Mouse (Mus musculus) limb, embryonic 11.5 days (tissue): ENCODE data around the gene 4931428L18Rik. TPM values are rescaled to one million over a fixed set of nuclear protein-coding genes. Genes with fewer than 3 reads are reported as not detected.
A peak's percentile ranks its signal among the peaks of the same experiment; 100 is the strongest.

Experiments used
- ATAC-seq: fragments of 200-750 bp; cut with Nextera tagmentation; 2 replicates; pipeline ENCODE4 v1.8.0; 2017; ENCODE audit warnings: low read depth; ENCODE audit not compliant: insufficient number of reproducible peaks, low FRiP score, low TSS enrichment
- DNase-seq: peaks from one replicate; pipeline ENCODE4 v3.0.0-alpha.2; 2015; ENCODE audit warnings: low spot score
- H3K27ac ChIP-seq: fragments of 300-500 bp; sonication (generic); replicated peaks from 2 replicates; pipeline ENCODE4 v1.5.1; 2014; ENCODE audit warnings: low read depth, mild to moderate bottlenecking, low read length
- H3K27me3 ChIP-seq: fragments of 300-500 bp; sonication (generic); 2 replicates; pipeline ENCODE4 v1.6.1; 2014; ENCODE audit warnings: mild to moderate bottlenecking, low read length, mixed read lengths; ENCODE audit not compliant: control insufficient read depth, insufficient read depth
- H3K36me3 ChIP-seq: fragments of 300-500 bp; sonication (generic); 2 replicates; pipeline ENCODE4 v1.6.1; 2014; ENCODE audit warnings: mild to moderate bottlenecking, low read length, moderate library complexity, mixed read lengths; ENCODE audit not compliant: control insufficient read depth, insufficient read depth
- H3K4me1 ChIP-seq: fragments of 300-500 bp; sonication (generic); 2 replicates; pipeline ENCODE4 v1.6.1; 2014; ENCODE audit warnings: low read length, mixed read lengths; ENCODE audit not compliant: control insufficient read depth, insufficient read depth
- H3K4me2 ChIP-seq: fragments of 300-500 bp; sonication (generic); 2 replicates; pipeline ENCODE4 v1.6.1; 2014; ENCODE audit warnings: low read depth, mild to moderate bottlenecking, moderate library complexity; ENCODE audit not compliant: severe bottlenecking
- H3K4me3 ChIP-seq: fragments of 300-500 bp; sonication (generic); 2 replicates; pipeline ENCODE4 v1.5.1; 2014; ENCODE audit warnings: low read depth, low read length
- H3K9ac ChIP-seq: fragments of 300-500 bp; sonication (generic); 2 replicates; pipeline ENCODE4 v1.6.1; 2014; ENCODE audit warnings: mild to moderate bottlenecking, low read length
- H3K9me3 ChIP-seq: fragments of 300-500 bp; sonication (generic); 2 replicates; pipeline ENCODE4 v1.6.1; 2016; ENCODE audit warnings: low read length; ENCODE audit not compliant: control insufficient read depth
- WGBS: fragments of 180-500 bp; shearing (Covaris S2); extraction: QIAGEN DNeasy Blood & Tissue Kit; methylation state at CpG from one replicate; pipeline ENCODE4 v1.1.7; 2014; 5-methylcytosine and 5-hydroxymethylcytosine counted together
- polyA plus RNA-seq: library from polyadenylated mRNA; unstranded; fragments of >200 nt; fragmentation: Nextera tagmentation; extraction: Ambion mirVana; gene quantifications from 2 replicates; pipeline ENCODE4 v1.2.1, GENCODE M21; 2014

Gene 4931428L18Rik
- polyA plus RNA-seq, 1 experiment from 2014 or later = not detected

DNA sequence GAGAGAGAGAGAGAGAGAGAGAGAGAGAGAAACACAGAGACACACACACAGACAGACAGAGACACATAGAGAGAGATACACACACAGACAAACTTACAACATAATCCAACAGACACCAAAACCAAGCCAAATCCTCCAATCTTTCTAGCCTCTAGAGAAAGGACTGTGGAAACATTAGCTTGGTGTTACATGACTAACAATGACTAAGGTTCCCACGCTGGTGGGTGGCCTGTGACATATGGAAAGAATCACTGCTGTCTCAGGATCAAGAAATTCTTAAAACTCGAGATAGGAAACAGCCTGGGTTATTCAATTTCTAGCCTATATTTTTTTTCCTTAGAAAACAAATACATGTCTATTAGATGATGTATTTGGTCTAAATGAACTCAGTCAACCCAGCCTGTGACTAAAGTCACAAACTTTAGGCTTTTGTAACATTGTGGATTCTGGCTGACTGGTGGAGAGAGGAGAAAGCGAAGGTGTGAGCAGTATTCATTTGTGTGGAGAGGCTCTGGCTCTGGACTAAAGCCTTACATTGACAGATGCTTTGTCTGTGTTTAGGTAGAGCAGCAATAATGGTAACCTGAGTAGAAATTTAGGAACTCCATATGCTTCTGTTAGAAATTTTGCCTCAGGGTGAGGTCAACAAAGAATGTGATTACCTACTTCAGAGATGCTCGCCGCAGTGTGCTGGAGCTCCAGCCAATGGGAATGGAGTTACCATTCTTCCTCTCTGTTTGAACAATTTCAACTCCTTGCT lies 126.6 kb downstream of the 4931428L18Rik start:
- ATAC-seq = peak; percentile 60; the same call in 1 of the 2 replicates
- Histone ChIP-seq H3K27me3 (no peaks in the 10 kb centered on the region), H3K4me3 (no peak overlapping the region), H3K36me3 (no peaks in the 10 kb centered on the region), H3K27ac (no peak overlapping the region), H3K4me1 (no peaks in the 10 kb centered on the region), H3K9ac (no peak overlapping the region), H3K9me3 (no peaks in the 10 kb centered on the region), H3K4me2 (no peak overlapping the region)
- no peak for DNase-seq
- WGBS = 42% methylated on average over 5 of the region's 5 CpGs

DNA sequence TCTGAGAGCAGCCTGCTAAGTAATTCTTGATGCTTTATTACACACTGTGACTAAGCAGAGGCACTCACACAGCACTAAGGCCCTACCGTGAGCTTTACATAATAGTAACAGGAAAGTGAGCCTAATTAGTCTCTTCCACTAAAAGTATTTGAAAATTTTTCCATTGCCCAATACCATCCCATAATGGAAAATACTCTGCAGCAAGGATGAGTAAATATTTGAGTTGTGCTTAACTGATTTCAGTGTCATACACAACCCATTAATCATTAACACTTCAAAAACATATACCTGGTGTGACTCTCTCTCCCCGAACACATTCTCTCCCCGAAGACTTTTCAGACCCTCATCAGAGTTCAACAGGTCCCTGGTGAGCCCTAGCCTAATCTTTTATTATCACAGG lies 127.7 kb downstream of the 4931428L18Rik start:
- Histone ChIP-seq H3K4me3 (no peak overlapping the region), H3K4me2 (no peak overlapping the region), H3K4me1 (no peaks in the 10 kb centered on the region), H3K27ac (no peak overlapping the region), H3K9me3 (no peaks in the 10 kb centered on the region), H3K36me3 (no peaks in the 10 kb centered on the region), H3K27me3 (no peaks in the 10 kb centered on the region), H3K9ac (no peak overlapping the region)
- 67% methylated on average over 3 of the region's 3 CpGs for WGBS
- no peak for DNase-seq
- no peak for ATAC-seq

DNA sequence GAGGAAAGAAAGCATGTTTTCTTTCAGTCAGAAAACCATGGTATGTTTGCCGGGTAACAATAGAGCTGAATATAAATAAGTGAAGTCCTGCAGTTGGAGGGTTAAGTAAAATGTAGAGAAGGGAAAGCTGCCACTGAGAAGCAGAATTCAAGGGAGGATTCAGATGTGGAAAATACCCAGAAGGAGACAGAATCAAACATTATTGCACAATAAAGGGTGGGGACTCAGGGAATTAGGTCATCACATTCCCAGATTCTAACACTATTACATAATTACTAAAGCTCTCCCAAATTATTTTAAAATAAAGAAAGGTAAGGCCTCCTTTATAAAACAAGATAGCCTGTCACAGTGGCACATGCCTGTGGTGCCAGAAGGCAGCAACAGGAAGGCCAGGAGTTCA lies 128.5 kb downstream of the 4931428L18Rik start:
- no peak for DNase-seq
- Histone ChIP-seq H3K36me3 (no peaks in the 10 kb centered on the region), H3K4me3 (no peak overlapping the region), H3K9me3 (no peaks in the 10 kb centered on the region), H3K27ac (no peak overlapping the region), H3K9ac (no peak overlapping the region), H3K4me1 (no peaks in the 10 kb centered on the region), H3K27me3 (no peaks in the 10 kb centered on the region), H3K4me2 (no peak overlapping the region)
- WGBS = 95% methylated on average over 1 of the region's 1 CpGs
- no peak for ATAC-seq

DNA sequence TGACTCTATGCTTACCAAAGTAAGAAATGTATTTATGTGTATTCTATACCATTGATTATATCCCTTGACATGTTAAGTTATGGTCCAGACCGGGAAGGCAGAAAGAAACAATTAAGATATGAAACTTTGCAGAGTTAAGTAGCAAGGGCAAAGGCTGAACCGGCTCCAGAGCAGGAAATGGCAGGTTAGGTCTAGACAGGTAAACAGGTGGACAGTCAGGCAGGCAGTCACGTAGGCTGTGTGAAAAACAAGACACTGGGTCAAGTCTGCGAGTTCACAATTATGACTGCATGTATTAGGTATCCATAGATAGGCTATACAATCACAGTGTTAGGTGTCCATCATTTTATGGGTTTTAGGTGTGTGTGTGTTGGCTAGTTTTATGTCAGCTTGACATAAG lies 133.8 kb downstream of the 4931428L18Rik start:
- ATAC-seq (no peak), DNase-seq (no peak)
- Histone ChIP-seq H3K4me3 (no peak overlapping the region), H3K9me3 (no peaks in the 10 kb centered on the region), H3K9ac (no peak overlapping the region), H3K27ac (no peak overlapping the region), H3K4me2 (no peak overlapping the region), H3K27me3 (no peaks in the 10 kb centered on the region), H3K36me3 (no peaks in the 10 kb centered on the region), H3K4me1 (no peaks in the 10 kb centered on the region)
- WGBS = 86% methylated on average over 4 of the region's 4 CpGs

DNA sequence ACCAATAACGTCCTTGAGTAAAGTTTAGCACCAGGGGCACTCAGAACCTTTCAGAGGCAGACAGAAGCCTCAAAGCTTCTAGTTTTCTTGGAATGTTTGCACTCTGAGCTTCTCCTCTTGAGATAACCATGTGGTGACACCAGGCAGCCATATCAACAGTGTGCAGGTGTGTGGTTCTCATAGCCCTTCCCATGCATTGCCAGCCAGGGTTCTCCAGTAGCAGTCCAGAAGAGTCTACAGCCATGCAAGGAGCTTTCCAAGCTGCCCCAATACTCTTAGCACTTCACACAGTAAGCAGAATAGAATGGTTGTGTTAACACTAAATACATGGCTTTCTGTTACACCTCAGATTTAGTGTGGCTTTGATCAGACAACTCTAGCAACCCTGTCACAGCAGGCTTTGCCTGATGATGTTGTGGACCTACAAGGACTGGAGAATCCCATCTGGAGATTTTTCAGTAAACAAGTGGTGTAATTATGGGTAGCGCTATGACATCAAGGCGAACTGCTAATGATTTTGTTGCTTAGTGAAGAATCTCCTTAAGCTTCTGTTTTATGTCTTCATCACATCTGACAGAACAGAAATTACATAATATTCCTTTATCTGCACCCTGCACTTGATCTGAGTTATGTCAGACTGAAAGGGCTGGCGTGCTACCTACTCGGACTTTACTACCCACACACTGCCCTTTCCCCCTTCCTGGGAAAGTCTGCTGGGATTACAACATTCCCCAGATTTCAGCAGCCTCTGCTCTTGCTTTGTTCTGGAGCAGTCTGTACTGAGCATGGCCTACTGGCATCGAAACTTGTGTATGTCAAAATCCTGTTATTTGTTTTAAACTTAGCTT lies 149.7 kb downstream of the 4931428L18Rik start:
- H3K4me1 ChIP-seq = no peaks in the 10 kb centered on the region
- no peak overlapping the region for H3K9ac ChIP-seq
- no peak overlapping the region for H3K4me2 ChIP-seq
- H3K27me3 ChIP-seq = no peaks in the 10 kb centered on the region
- 50% methylated on average over 6 of the region's 6 CpGs for WGBS
- no peak overlapping the region for H3K4me3 ChIP-seq
- no peak overlapping the region for H3K27ac ChIP-seq
- DNase-seq (no peak), ATAC-seq (no peak)
- H3K36me3 ChIP-seq = no peaks in the 10 kb centered on the region
- no peaks in the 10 kb centered on the region for H3K9me3 ChIP-seq

DNA sequence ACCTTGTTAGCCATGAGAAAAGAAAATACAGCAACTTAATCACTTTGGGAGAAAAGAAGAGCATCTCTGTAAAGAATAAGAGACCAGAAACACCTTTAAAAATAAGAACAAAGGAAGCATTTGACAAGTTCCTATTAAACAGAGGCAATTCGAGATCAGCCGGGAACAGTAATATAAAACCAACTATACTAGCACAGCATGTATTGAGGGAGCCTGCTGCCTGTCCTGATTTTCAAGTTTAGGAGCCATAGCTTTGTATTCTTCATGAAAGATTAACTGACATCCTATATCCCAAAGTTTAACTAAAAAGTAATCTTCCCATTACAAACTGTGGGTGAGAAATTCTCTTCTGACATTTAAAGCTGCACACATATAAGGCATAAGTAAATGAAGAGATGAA lies 151.3 kb downstream of the 4931428L18Rik start:
- H3K4me1 ChIP-seq = no peaks in the 10 kb centered on the region
- no peak for DNase-seq
- no peak overlapping the region for H3K4me2 ChIP-seq
- no peaks in the 10 kb centered on the region for H3K36me3 ChIP-seq
- H3K27ac ChIP-seq = no peak overlapping the region
- H3K9me3 ChIP-seq = no peaks in the 10 kb centered on the region
- H3K27me3 ChIP-seq = no peaks in the 10 kb centered on the region
- no peak overlapping the region for H3K9ac ChIP-seq
- no peak for ATAC-seq
- 78% methylated on average over 2 of the region's 2 CpGs for WGBS
- no peak overlapping the region for H3K4me3 ChIP-seq

DNA sequence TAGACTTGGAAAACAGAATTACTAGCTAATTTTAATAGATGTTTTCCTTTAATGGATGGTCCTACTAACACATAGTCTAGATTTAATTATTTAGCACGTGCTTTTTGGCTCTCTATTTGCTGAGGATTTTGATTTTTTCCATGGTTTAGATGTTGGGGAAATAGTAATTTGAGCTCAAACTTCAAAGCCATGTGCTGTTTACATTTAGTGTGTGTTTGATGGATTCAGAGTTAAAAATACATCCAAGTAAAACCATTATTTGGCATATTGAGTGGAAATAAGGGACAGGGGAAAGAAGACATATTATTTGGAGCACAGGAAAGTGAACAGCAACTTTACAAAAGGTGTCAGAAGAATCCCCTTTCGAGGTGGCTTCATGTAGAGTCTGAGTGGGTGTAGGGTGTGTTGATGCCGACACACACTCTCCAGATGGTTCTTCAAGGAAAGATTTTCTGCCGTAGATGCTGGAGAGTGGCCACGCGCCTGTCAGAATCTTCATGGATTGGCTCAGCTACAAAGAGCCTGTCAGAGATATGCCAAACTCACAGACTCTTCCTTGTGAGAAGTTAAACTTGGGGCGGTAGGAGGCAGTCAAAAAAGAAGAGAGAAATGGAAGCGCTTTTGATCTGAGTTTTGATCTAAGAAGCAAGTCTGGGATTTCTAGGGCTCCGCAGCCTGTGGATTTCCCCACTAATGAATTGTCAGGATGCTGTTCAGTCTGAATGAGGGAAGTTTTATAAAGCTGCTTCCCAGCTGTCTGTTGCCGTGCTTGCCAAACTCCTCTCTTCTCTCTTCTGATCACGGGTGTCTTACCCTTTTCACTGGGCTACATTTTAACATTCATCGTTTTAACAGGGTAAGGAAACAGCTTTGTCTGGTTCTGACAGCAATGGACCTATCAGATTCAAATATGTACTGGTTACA lies 157.4 kb downstream of the 4931428L18Rik start:
- Histone ChIP-seq H3K36me3 (no peaks in the 10 kb centered on the region), H3K4me1 (no peaks in the 10 kb centered on the region), H3K4me3 (no peak overlapping the region), H3K27ac (no peak overlapping the region), H3K27me3 (no peaks in the 10 kb centered on the region), H3K9ac (no peak overlapping the region), H3K9me3 (no peaks in the 10 kb centered on the region; the same call in 1 of the 2 replicates), H3K4me2 (no peak overlapping the region)
- no peak for DNase-seq
- 87% methylated on average over 12 of the region's 12 CpGs for WGBS
- ATAC-seq = no peak

DNA sequence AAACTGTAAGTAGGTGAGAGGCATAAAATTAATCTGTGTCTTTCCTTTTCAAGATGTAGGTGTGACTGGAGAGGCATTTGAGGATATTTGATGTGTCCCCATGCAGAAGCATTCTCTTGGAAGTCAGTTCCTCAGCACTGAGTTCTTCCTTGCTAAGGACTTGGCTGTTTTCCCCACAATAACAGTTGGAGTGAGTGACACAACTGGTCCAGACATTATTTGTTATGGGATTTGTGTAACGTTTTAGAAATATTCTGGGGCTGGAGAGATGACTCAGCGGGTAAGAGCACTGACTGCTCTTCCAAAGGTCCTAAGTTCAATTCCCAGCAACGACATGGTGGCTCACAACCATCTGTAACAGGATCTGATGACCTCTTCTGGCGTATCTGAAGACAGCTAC lies 162.7 kb downstream of the 4931428L18Rik start:
- Histone ChIP-seq H3K4me2 (no peak overlapping the region), H3K4me1 (no peaks in the 10 kb centered on the region), H3K36me3 (no peaks in the 10 kb centered on the region), H3K27ac (no peak overlapping the region), H3K9me3 (no peaks in the 10 kb centered on the region; the same call in 1 of the 2 replicates), H3K27me3 (no peaks in the 10 kb centered on the region), H3K4me3 (no peak overlapping the region), H3K9ac (no peak overlapping the region)
- 75% methylated on average over 4 of the region's 4 CpGs for WGBS
- DNase-seq (no peak), ATAC-seq (no peak)
